Comparison of ENCODE assay signal across 9 mouse cellular contexts in the genomic region with DNA sequence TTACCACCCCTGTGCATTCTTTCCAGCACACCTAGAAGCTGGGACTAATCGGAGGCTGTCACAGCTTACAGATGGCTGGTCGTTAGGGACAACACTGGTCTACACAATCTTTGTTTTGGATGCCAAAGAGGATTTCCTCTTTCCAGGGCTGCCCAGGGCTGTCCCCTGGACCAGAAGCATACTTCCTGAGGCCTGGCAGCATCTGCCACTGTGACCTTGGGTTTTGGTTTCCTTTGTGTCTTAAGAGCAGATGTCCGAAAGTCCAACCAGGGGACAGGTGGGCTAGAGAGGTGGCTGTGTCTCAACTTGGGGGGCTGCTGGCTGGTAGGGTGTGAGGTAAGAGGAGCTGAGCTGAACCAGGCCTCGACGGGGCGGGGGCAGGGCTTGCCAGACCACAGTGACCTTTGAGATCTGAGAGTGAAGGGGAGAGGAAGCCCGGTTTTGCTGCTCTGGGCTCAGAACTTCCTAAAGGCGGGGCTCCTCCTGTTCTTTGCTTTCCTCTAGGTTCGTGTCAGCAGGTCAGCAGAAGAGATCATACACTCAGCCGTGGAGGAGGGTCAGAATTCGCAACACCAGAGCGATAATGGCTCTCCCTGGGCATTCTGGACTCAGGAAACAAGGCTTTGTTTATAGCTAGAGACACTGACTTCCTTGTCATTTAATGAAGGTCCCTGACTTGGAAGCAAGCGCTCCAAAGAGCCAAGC.
DNase-seq lines count a peak whose midpoint lies in the region; ATAC-seq and TF ChIP-seq lines count a peak whose summit lies in the region.
"Had no signal": no experiment of that assay in that cellular context is flagged by ENCODE, and none has a peak within 500 bp of the region (broad histone marks: within the 10 kb centered on the region; RNA-seq: fewer than 3 reads in every experiment).

No protein-coding gene starts in this region.

- TF ChIP-seq CTCF in stomach, postnatal 0 days (IDR thresholded peaks at IDR 0.05; ENCODE audit: low read depth): no peak

- no peak for ATAC-seq in intestine, embryonic 14.5 days (replicated peaks; ENCODE audit: low FRiP score, low TSS enrichment, low read depth)
- ATAC-seq in liver, embryonic 15.5 days (ENCODE audit: insufficient read depth): peak; percentile 47; the same call in 1 of the 2 replicates
- ATAC-seq in stomach, postnatal 0 days (ENCODE audit: low FRiP score, low TSS enrichment): peak; percentile 56

- no peaks in the 10 kb centered on the region for H3K36me3 ChIP-seq in intestine, embryonic 14.5 days (ENCODE audit: control insufficient read depth, insufficient read depth, low read length)
- H3K36me3 ChIP-seq in liver, embryonic 15.5 days (replicated peaks): no peaks in the 10 kb centered on the region
- H3K36me3 ChIP-seq in stomach, postnatal 0 days (ENCODE audit: control insufficient read depth, insufficient read depth, low read length): no peaks in the 10 kb centered on the region
- H3K36me3 ChIP-seq: hindbrain, embryonic 15.5 days had no signal

- 0 out of 2 replicates have a peak, but pooled peaks cover 7% of the 10 kb centered on the region for H3K4me1 ChIP-seq in intestine, embryonic 14.5 days (replicated peaks; ENCODE audit: control insufficient read depth, insufficient read depth, low read length)
- H3K4me1 ChIP-seq in liver, embryonic 15.5 days (replicated peaks): peaks cover 11% of the 10 kb centered on the region
- no peaks in the 10 kb centered on the region for H3K4me1 ChIP-seq in stomach, postnatal 0 days (replicated peaks; ENCODE audit: control insufficient read depth, insufficient read depth)

- no peaks in the 10 kb centered on the region for H3K27me3 ChIP-seq in intestine, embryonic 14.5 days (replicated peaks; ENCODE audit: control insufficient read depth, insufficient read depth, low read length)
- no peaks in the 10 kb centered on the region; the same call in 1 of the 2 replicates for H3K27me3 ChIP-seq in liver, embryonic 15.5 days
- no peaks in the 10 kb centered on the region for H3K27me3 ChIP-seq in stomach, postnatal 0 days (ENCODE audit: control insufficient read depth, insufficient read depth, low read length)
- H3K27me3 ChIP-seq: hindbrain, embryonic 15.5 days had no signal

- no peak for TF ChIP-seq EP300 in stomach, postnatal 0 days (optimal IDR thresholded peaks at IDR 0.05)

- H3K27ac ChIP-seq in intestine, embryonic 14.5 days (ENCODE audit: low read depth): peak overlapping the region; percentile 27; the same call in 1 of the 2 replicates
- no peak overlapping the region for H3K27ac ChIP-seq in liver, embryonic 15.5 days (replicated peaks)
- peak overlapping the region; percentile 9; the same call in 1 of the 2 replicates for H3K27ac ChIP-seq in stomach, postnatal 0 days (replicated peaks)

- no peaks in the 10 kb centered on the region for H3K9me3 ChIP-seq in intestine, embryonic 14.5 days (ENCODE audit: control insufficient read depth, low read length)
- no peaks in the 10 kb centered on the region for H3K9me3 ChIP-seq in liver, embryonic 15.5 days (replicated peaks)
- no peaks in the 10 kb centered on the region for H3K9me3 ChIP-seq in stomach, postnatal 0 days (ENCODE audit: control insufficient read depth, low read length)
- H3K9me3 ChIP-seq: hindbrain, embryonic 15.5 days had no signal

- no peak overlapping the region for H3K4me3 ChIP-seq in intestine, embryonic 14.5 days (ENCODE audit: low read depth, low read length)
- no peak overlapping the region for H3K4me3 ChIP-seq in liver, embryonic 15.5 days (replicated peaks)
- H3K4me3 ChIP-seq in stomach, postnatal 0 days (ENCODE audit: low read depth, low read length): no peak overlapping the region
- H3K4me3 ChIP-seq: hindbrain, embryonic 15.5 days had no signal

- DNase-seq in thymus, postnatal 14 days: peak; percentile 32
- DNase-seq in thymus, postnatal 0 days (ENCODE audit: low spot score): no peak
- peak; percentile 37 for DNase-seq in gastrocnemius, postnatal 25 days
- no peak for DNase-seq in intestine, embryonic 14.5 days (ENCODE audit: low spot score)
- peak; percentile 22 for DNase-seq in stomach, postnatal 0 days (ENCODE audit: low spot score)
- DNase-seq in adipocyte (ENCODE audit: low spot score): no peak
- no peak for DNase-seq in urinary bladder, postnatal 25 days (ENCODE audit: low spot score)

- no peak overlapping the region for H3K4me2 ChIP-seq in intestine, embryonic 14.5 days (ENCODE audit: low read length)
- H3K4me2 ChIP-seq in liver, embryonic 15.5 days: no peak overlapping the region
- H3K4me2 ChIP-seq in stomach, postnatal 0 days (replicated peaks; ENCODE audit: low read depth): no peak overlapping the region
- H3K4me2 ChIP-seq: hindbrain, embryonic 15.5 days had no signal

- WGBS in intestine, embryonic 14.5 days: 36% methylated on average over 13 of the region's 13 CpGs
- WGBS in liver, embryonic 15.5 days (ENCODE audit: insufficient replicate concordance): 24% methylated on average over 13 of the region's 13 CpGs
- WGBS in stomach, postnatal 0 days: 48% methylated on average over 13 of the region's 13 CpGs

- H3K9ac ChIP-seq in intestine, embryonic 14.5 days (ENCODE audit: low read length): no peak overlapping the region
- H3K9ac ChIP-seq in liver, embryonic 15.5 days: no peak overlapping the region
- no peak overlapping the region for H3K9ac ChIP-seq in stomach, postnatal 0 days (ENCODE audit: low read length)
- H3K9ac ChIP-seq: hindbrain, embryonic 15.5 days had no signal

Comparison
In these comparisons a context has a peak if more than half of its experiments do, and no peak if none do; other contexts are left out.
1. DNase-seq: peak in thymus, postnatal 14 days (single experiment), gastrocnemius, postnatal 25 days (single experiment) and stomach, postnatal 0 days (single experiment); none in thymus, postnatal 0 days (single experiment), intestine, embryonic 14.5 days (single experiment), adipocyte (single experiment) and urinary bladder, postnatal 25 days (single experiment).